Mouse (Mus musculus) MN1 (cell line): ENCODE data around the gene Specc1.
A peak's percentile ranks its signal among the peaks of the same experiment; 100 is the strongest.

ENCODE experiments used
- DNase-seq: peaks from one replicate; pipeline ENCODE4 v3.0.0-alpha.2; 2016; ENCODE audit warnings: low spot score

Specc1 gene

DNA sequence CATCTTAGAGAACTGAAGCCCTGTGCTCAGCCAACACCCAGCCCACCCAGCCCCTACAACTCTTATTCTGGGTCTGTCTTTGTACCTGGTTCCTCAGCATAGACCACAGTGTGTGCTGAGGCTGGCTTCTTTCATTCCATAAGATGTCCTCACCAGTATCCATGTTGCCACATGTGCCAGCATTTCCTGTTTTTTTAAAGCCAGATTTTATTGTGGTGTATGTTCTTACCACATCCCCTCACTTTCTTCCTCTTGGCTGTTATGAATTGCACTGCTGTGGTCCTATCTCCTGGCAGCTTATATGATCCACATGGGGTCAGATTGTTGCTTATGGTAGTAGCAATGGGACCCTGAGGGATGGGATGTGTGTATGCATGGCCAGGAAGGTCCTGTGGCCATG lies 92.6 kb downstream of the Specc1 start:
- DNase-seq = no peak

DNA sequence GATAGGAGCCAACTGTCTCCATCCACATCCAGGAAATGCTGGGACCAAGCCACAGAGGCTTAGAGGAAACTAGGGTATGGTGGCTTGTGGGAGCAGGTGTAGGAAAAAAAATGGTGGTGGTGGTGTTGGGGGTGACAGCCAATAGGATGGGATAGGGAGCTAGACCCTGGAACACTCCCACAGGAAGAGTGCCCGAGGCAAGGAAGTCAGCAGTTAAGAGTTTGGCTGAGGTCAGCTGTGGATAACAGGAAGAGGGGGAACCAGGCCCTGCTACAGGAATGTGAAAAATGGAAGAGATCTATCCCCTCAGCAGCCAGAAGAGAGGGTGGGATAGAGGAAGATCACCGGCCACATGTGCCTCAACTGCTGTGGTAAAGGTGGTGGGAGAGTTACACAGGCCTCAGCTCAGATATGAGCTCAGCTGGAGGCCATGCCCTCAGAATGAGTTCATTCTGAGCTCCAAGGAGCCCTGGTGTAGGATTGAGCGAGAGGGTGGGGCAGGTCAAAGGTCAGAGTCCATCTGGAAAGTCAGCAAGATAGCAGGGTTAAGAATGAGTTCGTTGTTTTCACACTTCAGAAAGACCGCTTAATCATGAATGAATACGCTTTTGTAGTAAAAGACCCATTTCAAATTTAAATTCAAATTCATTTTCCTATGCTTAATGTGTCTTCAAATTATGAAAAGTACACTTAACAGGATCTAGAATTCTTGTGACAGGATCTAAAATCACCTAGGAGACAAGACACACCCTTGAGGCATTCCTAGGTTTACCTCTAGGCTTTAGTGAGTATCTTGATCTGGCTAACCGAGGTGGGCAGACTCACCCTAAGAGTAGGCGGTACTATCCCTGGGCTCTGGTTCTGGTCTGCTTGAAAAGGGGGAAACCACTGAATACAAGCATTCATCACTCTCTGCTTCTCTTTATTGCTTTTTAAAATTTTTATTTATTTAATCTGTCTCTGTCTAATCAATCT lies 94.1 kb downstream of the Specc1 start:
- no peak for DNase-seq

DNA sequence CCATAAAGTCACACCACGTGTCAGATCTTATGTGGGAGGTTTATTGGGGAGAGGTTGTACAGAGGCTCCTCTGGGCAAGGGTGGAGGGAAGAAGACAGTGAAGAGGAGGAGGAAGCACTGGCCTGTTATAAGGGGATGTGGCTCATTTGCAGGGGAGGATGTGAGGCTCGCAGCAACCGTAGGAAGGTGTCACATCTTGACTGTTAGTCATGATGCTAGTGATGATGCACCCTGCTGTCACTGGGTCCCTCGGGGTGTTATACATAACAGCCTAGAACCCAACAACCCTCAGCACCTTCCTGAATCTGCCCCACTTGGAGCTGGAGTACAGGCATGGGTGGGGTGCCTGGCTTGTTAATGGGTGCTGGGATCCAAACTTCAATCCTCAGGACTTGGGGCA lies 94.9 kb downstream of the Specc1 start:
- DNase-seq = no peak

DNA sequence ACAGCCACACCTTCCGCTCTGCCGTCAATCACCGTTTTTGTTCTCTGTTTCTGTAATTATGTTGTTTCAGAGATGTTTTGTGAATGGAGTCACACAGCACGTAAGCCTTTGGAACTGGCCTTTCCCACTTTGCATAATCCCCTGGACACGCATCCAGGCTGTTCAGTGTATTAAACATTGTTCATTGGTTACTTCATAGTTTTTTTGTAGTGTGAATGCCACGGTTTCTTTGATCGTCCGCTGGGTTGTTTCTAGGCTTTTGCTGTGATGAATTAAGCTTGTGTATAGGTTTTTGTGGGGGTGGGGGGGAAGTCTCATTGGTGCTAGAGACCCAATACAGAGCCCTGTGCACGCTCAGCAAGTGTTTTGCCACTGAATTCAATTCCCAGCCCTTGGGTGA lies 97.4 kb downstream of the Specc1 start:
- no peak for DNase-seq

DNA sequence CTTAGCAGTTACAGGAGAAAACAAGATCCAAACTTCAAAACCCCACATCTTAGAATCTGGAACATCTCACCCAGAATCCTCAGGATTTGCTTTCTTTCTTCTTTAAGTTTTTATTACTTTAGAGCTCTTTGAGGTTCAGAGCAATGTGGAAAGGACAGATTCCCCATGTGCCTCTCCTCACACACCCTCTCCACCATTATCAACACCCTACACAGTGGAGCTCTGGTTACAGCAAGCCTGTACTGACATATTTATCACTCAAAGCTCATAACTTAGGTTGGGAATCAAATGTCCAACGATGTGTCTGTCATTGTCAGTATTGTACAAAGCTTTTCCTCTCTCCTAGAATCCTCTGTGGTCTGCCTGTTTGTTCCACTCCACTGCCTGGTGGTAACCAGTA lies 108.0 kb downstream of the Specc1 start:
- no peak for DNase-seq

DNA sequence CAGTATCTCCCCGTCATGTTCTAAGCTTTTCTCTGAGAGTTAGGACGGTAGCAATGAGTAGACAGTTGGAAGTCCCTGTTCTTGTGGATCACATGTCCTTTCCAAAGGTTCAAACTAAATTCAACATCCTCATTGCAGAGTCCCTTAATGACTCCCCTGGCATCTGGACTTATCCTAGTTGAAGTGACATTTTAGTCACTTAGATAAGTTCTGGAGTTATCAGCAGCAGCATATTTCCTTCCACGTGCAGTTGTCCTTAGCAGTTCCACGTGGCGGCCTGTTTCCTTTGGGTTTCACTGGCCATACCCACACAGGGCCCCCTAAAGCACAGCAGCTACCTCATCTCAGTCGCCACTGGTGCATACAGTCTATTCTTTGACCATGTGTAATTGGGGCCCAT lies 109.1 kb downstream of the Specc1 start:
- no peak for DNase-seq

DNA sequence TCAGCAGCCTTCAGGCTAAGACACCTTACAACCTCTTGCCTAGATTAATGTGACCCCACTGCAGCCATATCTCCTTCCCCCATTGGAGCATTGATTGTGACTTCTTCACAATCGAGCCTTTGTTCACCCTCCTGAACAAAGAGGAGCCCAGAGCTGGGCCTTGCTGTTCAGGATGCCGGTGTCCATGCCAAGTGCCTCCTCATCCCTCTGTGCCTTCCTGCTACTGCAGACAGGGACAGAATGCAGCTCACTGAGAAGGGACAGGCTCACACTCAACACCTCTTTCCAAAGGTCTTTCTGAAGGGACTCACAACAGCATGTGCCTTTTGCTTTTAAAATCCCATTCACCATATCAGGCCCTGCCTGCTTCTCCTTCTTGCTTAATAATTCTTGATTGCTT lies 113.0 kb downstream of the Specc1 start:
- no peak for DNase-seq

DNA sequence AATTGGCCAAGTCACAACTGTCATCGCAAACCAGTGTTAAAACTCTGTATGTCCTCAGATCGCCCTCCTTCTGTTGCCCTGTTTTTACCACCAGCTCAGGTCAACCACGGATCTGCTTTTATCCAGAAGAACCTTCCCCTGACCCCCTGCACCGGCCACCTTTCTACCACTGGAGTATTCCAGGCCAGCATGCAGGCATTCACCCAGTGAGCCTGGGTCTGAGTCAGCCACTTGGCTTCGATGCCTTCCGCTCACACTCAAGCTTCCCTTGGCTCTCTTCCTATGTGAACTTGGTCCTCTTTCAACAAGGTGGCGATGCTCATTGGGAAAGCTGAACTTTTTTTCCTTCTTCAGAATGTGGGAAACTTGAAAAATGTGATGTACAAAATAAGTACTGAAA lies 113.6 kb downstream of the Specc1 start:
- no peak for DNase-seq

DNA sequence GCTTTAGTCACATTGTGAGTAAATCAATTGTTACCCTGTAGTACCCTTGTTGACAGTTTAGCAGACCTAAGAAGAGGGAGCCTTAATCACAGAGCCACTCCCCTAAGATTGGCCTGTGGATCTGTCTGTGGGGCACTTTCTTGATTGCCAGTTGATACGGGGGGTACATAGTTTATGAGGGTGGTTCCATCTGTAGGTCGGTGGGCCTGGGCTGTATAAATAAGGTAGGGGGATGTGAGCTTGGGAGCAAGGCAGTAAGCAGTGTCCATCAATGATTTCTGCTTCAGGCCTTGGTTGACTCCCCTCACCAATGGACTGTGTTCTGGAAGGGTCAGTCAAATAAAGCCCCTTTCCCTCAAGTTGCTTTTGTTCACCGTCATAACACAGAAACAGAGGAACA lies 115.8 kb downstream of the Specc1 start:
- DNase-seq = no peak

DNA sequence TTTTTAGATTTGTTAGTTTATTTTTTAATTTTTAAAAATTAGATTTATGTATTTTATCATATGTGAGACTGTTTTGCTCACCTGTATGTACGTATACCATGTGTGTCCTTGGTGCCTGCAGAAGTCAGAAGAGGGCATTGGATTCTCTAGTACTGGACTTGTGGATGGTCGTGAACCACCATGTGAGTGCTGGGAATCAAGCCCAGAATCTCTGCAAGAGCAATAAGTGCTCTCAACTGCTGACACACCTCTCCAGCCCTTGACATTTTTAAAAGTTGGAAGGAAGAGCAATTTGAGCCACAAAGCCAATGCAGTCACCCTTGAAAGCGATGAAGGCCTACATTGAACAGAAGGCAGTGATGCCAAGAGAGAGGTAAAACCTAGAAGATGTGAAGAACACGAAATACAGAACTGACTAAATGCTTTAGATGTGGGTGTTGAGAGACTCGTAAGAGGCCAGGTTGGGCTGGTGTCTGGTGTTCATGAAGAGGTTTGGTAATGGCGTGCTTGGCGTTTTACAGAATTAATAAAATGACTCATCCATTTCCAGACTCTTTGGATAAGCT lies 117.1 kb downstream of the Specc1 start:
- peak; percentile 10 for DNase-seq

DNA sequence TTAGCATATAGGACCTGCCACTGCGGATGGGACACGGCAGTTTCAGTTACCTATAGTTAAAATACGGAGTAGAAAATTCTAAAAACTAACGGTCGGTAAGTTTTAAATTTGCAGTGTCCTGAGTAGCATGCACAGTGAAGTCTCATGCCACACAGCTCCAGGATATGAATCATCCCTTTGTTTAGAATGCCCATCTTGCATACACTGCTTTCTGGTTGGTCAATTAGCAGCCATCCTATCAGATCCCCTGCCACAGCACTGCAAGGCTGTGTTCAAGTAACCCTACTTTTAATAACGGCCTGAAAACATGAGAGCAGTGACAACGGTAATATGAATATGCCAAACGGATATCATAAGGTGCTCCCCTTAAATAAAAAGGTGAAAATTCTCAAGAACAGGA lies 118.0 kb downstream of the Specc1 start:
- no peak for DNase-seq

DNA sequence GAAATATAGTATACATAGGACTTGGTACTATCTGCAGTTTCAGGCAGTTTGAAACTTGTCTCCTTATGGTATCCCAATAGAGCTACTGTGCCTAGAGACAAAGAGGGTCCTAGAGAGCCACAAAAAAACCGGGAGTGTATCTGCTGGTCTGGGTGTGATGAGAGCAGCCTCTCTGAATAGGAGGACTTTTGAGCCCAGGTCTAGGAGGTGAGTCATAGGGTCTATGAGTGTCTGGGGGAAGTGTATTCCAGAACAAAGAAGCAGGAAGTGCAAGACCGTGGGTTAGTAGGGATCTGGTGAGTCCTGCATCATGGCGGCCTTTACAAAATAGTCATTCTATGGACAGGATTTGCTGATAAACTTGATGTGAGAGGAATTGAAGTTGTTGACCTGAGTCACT lies 118.5 kb downstream of the Specc1 start:
- no peak for DNase-seq

DNA sequence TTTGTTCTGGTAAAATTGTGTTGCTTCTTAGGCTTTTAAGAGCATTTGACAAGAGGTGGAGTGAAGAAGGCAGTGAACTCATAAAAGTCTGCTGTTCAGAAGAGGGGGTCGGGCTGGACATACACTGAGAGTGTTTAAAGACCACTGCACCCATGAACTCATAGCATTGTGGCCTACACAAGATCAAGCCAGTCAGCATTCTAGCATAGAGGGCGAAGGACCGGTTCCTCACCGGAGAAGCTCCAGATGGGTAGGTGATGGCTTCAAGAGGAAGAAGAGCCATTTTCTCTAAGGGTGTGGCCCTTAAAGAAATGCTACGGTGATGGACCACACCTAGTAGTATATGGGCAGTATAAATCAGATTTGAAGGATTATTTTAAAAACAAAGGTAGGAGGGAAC lies 119.0 kb downstream of the Specc1 start:
- DNase-seq = no peak

DNA sequence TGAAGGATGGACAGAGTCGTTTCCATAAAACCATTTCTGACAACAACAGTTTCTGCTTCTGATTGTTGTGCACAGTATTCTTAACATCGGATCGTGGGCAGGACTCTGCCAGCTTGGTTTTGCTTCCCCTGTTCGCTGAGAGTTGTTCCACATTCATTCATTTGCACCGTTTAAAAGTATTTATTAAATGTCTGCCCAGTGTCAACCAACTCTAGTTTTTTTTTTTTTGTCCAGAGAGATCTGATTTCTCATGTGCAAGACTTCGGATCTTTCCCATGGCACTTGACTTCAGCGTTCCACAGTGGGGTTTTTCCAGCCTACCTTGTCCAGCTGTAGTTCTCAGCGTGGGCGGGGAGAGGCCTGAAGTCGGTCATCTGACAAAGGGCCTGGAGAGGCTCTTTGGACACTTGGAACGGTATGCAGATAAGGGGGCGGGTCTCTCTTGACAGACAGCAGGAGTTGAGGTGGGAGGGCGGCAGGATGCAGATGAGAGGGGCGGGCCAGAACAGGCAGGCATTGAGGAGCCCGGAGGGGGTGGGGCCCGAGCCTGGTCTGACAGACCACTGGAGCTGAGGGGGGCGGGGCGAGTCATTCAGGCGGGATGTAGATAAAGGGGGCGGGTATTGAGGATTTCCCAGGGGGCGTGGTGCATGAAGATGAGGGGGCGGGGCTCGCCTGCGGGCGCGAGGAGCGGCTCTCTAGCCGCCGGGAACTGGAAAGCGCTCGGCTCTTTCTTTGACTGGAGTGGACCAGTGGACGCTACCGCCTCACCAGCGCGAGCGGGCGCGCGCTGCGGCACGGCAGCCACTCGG lies 120.0 kb downstream of the Specc1 start:
- DNase-seq = peak; percentile 91

DNA sequence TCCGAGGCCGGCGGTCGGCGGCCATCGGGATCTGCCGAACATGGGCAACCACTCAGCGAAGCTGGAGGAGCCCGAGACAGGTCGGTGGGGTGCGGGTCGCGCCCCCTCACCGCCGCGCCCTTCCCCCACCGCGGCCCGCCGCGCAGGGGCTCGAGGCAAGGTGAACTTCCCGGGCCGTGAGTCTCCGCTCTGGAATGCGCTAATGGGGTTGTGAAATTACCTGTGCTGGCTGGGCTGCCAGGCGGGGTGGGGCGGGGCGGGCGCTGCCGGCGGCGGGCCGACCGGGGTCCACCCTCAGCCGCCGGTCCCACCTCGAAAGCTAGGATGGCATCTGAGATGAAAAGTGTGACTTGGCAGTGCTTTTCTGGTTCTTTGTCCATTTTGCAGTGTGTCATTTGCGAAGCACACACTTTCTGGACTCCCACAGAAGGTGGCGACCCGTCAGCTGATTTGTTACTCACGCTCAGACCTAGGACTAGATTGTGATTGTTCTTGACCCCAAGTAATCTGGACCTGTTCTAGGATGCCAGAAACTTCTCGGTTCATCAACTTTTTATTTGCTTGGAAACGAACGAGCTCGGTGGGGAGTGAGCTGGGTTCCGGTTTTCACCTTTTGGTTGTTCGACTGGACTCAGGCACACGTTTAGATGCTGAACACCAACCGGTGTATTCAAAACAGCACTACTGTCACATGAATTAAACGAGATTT lies 120.7 kb downstream of the Specc1 start:
- peak; percentile 10 for DNase-seq

DNA sequence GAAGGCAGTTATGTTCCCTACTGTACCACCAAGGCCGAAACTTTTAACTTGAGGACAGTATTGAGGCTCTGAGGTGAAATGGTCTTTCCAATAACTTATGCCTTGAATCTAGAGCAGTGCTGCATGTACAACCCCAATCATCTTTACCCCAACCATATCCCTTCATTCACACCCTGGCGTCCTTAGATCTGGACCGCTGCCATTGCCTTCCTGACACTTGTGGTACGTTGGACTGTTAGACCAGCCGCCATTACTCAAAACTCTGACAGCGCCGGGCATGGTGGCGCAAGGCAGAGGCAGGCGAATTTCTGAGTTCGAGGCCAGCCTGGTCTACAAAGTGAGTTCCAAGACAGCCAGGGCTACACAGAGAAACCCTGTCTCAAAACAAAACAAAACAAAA lies 121.8 kb downstream of the Specc1 start:
- no peak for DNase-seq

DNA sequence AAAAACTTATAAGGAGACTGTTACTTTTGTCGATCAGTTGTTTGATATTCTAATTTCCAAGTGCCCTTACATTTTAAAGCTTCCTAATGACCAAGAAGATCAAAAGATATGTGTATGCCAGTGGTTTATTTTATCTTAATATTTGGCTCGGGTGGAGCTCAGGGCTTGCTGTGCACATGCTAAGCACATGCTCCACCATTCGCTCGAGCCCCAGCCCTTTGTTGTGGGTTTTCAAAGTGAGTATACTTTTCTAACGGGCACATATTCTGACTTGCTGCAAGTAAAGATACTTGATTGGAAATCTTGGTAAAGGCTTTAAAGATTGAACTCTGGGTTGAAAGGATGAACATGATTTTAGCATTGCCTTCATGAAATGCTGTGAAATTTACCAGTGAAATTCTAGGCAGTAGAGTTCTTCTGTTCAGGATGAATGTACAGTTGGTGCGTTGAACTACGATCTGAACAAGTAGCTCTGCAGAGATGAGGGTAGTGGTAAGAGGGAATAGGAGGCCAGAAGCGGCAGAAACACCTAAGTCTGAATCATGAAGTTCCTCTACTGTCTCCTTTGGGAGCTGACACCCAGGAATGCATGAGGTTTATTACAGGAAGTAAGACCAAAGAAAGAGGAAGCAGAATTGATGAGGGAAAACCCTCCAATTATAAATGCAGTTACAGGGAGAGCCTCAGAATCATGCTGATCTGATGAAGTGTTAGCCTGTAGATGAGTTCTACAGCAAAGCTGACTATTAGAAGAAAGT lies 122.7 kb downstream of the Specc1 start:
- no peak for DNase-seq

DNA sequence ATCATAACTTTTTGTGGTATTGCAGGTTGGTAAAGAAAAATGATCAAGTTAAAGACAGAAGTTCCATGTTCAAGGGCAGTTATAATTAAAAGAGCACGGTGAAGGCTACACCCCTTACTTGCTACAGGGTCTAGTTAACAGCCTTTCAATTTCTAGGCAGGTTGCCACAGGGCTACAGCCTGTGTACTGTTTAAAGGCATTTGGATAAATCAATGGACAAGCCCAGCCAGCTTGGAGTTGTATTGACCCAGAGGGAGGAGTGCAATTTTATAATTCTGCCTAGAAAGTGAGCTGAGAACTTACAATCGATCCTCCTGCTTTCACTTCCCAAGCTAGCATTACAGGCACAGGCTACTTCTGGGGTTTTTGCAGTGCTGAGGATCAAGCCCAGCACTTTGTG lies 123.9 kb downstream of the Specc1 start:
- DNase-seq = no peak

DNA sequence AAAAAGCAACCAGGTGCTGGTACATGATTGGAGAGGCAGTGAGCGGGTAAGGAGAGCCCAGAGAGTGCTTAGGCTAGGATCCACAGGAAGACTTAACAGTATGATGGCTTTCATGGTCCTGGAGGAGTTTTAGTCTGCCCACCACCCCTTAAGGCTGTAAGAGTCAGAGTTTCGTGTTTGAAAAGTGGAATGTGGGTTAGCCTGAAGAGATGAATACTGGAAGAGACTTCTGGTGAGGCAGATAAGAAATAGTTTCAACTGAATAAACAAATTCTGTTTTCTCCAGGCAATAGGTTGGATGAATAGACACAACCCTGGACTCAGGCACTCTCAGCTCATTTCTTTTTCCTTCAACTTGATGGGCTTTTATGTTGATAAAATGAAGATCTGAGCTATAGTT lies 130.1 kb downstream of the Specc1 start:
- DNase-seq = no peak

DNA sequence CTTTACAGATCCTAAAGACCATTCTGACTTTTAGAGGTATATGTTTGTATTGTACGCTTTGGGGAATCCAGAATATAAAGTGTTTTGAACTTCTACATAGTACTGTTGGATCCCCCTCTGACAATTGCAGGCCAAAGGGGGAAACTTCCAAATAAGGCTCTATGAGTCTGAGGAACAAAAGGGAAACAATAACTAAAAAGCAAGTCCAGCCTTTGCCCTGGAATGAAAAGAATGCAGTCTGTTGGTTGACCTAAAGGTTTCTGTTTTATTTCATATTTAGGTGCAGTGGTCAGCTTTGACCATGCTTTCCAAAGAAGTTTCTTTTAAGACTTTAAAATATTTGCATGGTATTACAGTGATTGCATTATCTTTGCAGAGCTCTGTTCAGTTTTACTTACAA lies 130.5 kb downstream of the Specc1 start:
- DNase-seq = no peak

DNA sequence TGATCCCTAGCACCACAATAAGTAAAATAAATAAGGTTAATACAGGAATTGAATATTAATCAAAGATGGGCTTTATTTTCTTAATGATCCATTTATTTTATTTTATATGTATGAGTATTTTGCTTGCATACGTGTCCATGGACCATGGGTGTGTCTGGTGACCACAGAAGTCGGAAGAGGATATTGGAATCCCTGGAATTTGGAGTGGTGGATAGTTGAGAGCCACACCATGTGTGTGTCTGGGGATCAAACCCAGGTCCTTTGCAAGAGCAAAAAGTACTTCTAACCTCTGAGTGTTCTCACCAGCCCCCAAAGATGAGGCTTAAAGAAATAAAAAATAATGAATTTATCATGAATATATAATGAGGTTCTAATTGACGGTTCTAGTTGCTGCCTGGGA lies 132.1 kb downstream of the Specc1 start:
- no peak for DNase-seq

DNA sequence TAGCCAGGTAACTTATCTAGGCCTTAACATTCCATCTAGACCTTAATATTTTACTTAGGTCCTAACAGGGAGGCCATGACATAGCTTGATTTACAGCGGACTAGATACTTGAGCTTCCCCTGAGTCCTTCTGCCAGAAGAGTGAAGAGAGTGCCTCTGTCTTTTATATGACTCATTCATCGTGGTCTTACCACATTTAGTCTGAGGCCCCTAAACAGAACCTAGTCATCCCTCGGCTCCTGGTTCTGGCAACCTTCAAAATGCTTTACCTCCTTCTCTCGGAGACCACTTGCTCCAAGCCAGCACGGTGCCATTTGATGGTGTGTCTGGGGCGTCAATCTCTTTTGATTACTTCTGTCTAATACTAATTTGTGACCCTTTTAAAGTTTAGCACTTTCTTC lies 133.8 kb downstream of the Specc1 start:
- no peak for DNase-seq
